Mouse (Mus musculus): ENCODE results near the gene Dcaf6.

DNA sequence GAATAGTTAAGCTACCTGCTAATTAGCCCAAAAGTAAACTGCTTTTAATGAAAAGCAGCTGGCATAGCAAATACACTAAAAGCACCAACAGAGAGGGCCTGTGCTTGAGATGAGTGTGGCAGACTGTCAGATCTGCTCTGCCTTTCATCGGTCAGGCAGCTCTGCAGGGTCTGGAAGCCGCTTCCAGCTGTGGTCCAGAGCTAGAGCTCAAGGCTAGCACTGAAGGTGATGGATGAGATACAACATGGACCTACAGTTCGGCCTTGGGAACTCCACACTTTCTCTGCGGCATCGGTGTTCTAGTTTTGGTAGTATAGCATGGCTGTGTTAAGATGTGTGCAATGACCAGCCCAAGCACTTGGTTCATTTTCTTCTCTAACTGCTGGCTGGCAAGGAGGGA is 132.4 kb downstream of the Dcaf6 start:
- TF ChIP-seq POLR2A (IDR thresholded peaks at IDR 0.05; ENCODE audit: insufficient read length, low read depth) (no peak), TCF12 (IDR thresholded peaks at IDR 0.05; ENCODE audit: insufficient read depth, poor library complexity, severe bottlenecking) (no peak), E2F4 (IDR thresholded peaks at IDR 0.05; ENCODE audit: insufficient read depth) (no peak)
